Mouse (Mus musculus): Measurements from ENCODE around the gene Rap1gap2.

The Rap1gap2 gene

GRCm38 (mm10) chr11:74464181-74464977 lies 146.3 kb downstream of the Rap1gap2 start:
- in situ Hi-C loops (cut with MboI, MseI), result loop anchor here (10.0 kb wide), 1 partner anchor 930 kb away; no protein-coding TSS in a partner anchor

DNA sequence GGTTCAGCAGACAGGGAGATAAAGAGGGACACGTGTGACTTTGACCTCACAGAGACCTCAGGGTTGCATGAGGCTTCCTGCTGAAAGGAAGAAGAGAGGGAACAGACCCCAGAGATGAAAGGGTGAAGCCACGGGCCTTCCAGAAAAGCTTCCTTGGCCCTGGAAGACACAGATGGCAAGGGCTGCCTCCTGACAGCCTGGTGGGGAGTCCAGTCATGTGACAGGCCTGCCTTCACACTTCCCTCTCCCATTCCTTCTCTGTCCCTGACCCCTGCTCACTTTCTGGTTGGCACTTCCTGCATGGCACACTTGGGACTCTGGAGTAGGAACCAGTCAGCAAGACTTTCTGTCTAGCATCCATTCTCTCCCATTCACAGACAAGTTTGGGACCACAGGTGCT lies 148.1 kb downstream of the Rap1gap2 start:
- in situ Hi-C loops (cut with MboI, MseI), result loop anchor here (10.0 kb wide), 1 partner anchor 932 kb away; no protein-coding TSS in a partner anchor

GRCm38 (mm10) chr11:74459651-74460050 lies 151.1 kb downstream of the Rap1gap2 start:
- in situ Hi-C loops (cut with MboI, MseI), result loop anchor here (10.0 kb wide), 1 partner anchor 935 kb away; no protein-coding TSS in a partner anchor

GRCm38 (mm10) chr11:74458400-74458799 lies 152.3 kb downstream of the Rap1gap2 start:
- in situ Hi-C loops (cut with MboI, MseI), result no loop called here

- in situ Hi-C loops (cut with MboI, MseI), result no loop called here
These were observed 153.5 kb downstream of the Rap1gap2 start for GRCm38 (mm10) chr11:74457194-74457593.

DNA sequence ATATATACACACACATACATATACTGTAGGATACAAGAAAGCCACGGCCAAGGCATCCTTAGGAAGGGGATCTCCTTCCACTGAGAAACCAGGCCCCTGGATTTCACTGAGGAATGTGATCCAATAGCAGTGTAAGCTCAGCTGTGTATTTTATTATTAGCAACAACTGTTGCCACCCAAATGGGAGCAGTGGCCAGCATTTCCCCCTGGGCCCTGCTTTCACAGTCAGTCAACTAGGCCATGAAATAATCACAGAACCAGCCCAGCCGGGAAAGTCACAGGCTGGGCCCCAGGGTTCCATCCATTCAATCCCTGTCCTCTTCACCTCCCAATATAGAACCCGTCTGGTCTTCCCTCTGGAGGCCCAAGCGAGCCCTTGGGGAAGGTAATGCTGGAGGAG lies 162.2 kb downstream of the Rap1gap2 start:
- in situ Hi-C loops (cut with MboI, MseI), result no loop called here

GRCm38 (mm10) chr11:74447991-74448403 lies 162.7 kb downstream of the Rap1gap2 start:
- in situ Hi-C loops (cut with MboI, MseI), result no loop called here

- in situ Hi-C loops (cut with MboI, MseI), result no loop called here
These were observed 165.1 kb downstream of the Rap1gap2 start for GRCm38 (mm10) chr11:74445591-74445990.

DNA sequence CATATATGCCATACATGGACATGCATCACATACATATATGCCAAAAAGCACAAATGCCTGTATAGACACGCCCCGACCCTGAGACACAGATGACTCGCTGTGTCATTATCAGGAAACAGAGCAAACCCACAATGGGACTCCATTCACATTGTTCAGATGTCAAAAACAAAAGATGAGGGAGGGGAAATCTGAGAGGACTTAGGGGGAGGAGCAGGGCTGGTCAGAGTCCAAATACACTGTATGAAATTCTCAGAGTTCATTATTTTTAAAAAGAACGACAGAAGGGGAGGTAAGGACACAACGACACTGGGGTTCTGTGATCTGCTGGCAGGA lies 166.8 kb downstream of the Rap1gap2 start:
- in situ Hi-C loops (cut with MboI, MseI), result no loop called here

GRCm38 (mm10) chr11:74443147-74443923 lies 167.4 kb downstream of the Rap1gap2 start:
- in situ Hi-C loops (cut with MboI, MseI), result no loop called here

DNA sequence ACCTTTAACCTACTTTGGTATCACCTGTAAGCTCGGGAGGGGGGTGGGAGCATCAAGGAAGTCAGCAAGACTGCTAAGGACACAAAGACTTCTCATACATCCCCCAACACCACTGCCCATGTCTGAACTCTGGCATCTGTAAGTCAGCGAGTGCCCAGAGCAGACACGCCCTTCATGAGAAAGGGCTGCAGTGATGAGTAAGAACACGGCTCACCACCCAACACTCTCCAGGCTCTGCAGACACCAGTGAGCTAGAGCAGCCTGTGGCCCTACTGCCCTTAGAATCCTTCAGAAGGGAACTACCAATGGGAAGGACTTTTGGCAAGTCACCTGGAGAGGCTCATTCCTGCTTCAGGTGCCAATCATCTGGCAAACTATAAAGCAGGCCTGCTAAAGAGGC lies 168.3 kb downstream of the Rap1gap2 start:
- in situ Hi-C loops (cut with MboI, MseI), result no loop called here

DNA sequence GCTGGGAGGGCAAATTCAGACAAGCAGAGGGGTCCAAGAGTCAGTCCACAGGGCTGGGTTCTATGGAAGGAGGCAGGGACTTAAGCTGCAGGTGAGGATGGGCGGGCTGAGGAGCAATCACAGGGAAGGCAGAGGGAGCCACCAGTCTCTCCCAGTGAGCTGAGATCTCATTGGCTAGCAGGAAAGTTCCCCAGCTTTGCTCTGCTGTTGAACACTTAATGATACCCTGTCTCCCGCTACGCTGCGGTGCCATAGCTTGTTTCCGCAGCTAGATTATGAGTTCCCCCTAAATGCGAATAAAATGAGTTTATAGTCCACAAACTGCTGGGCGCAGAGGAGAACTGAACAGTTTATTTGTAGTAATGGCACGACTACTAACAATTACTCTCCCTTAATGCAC lies 170.6 kb downstream of the Rap1gap2 start:
- in situ Hi-C loops (cut with MboI, MseI), result no loop called here

DNA sequence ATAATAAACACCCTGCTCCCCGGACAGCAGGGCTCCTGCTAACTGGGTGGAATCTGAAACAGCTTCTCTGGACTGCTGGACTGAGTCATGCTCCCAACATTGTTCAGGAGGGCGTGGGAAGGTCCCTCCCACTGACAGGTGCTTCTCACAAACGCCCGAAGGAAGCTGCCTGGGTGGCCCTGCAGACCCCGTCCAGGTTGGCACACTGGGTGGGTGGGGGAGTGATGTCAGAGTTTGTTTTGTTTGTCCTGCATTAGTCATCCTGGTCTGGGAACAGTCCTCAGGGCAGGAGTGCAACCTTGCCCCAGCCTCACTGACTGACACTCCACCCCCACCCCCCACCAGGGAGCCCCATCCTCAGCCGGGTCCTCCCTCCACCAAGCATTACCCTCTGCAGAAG lies 171.5 kb downstream of the Rap1gap2 start:
- in situ Hi-C loops (cut with MboI, MseI), result no loop called here

- in situ Hi-C loops (cut with MboI, MseI), result no loop called here
These were observed 172.5 kb downstream of the Rap1gap2 start for GRCm38 (mm10) chr11:74438249-74438648.

DNA sequence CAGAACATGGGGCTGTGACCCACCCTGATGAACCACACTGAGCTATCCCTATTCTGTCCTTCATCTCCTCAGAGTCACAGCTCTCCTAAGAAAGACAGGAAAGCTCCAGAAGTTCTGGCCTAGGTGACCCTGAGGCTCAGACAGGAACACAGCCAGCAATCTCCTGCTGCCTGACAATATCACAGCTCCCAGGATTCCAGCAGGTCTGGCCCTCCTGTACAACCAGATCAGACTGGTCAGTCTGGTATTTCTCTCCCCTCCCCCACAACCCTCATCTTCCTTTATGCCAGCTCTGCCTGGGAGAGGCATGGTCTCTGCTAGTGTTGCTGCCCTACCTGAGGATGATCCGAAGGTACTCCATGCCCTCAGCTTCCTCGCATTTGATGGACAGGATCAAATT lies 175.3 kb downstream of the Rap1gap2 start:
- in situ Hi-C loops (cut with MboI, MseI), result no loop called here

DNA sequence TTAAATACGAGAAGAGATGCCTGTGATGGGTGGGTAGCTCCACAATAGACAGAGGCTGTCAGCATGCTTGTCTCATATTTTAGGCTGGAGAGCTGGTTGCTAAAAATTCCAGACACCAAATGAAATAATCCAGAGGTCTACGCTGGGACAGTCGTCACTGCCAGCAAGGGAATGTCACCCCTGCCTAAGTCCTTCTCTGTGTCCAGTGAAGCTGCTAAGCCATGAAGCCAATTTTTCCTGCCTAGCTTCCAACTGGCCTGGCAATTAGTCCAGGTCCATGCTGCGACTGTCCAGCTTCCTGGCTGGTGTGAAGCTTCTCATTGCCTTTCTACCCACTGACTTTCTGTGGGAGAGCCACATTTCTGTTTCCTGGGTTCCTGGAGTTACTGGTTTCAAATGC lies 177.7 kb downstream of the Rap1gap2 start:
- in situ Hi-C loops (cut with MboI, MseI), result no loop called here

- in situ Hi-C loops (cut with MboI, MseI), result no loop called here
These were observed 180.8 kb downstream of the Rap1gap2 start for GRCm38 (mm10) chr11:74429798-74430529.

GRCm38 (mm10) chr11:74426306-74426705 lies 184.4 kb downstream of the Rap1gap2 start:
- in situ Hi-C loops (cut with MboI, MseI), result no loop called here

DNA sequence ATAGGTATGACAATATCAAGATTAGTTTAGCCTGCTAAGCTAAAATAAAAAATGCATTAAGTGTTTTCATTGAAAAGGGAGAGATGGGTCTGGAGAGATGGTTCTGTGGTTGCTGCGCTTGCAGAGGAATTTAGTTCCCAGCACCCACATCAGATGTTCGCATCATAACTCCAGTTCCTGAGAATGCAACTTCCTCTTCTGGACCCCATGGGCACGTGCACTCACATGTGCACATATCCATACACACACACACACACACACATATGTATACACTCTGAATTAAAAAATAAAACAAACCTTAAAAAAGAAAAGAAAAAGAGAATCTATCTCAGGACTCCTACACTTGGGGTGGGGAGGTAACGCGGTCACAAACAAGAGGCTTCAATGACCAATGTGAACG lies 188.7 kb downstream of the Rap1gap2 start:
- in situ Hi-C loops (cut with MboI, MseI), result no loop called here

GRCm38 (mm10) chr11:74421151-74421550 lies 189.6 kb downstream of the Rap1gap2 start:
- in situ Hi-C loops (cut with MboI, MseI), result no loop called here

DNA sequence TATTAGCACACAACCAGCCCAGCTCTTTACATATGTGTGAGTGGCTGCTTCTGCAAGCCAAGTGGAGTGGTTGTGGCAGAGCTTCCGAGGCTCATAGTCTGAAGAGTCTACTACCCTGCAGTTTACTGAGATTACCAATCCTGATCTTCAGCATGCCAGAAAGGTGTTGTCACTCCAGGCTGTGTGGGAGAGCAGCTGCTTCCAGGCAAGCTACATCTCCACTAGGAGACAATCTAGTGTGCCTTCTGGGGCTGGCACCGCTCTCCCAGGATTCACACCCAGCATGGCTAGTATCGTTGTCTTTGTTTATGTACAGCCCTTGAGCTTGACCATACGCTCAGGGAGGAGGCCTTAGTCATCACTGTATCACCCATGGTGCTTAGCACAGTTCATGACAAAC lies 191.1 kb downstream of the Rap1gap2 start:
- in situ Hi-C loops (cut with MboI, MseI), result no loop called here

- in situ Hi-C loops (cut with MboI, MseI), result no loop called here
These were observed 195.0 kb downstream of the Rap1gap2 start for GRCm38 (mm10) chr11:74415736-74416135.

Measured in T-helper 1 cell (primary cell).